Mouse (Mus musculus) layer of hippocampus, adult 18-20 months (tissue): ENCODE data around the gene Rpl18. TPM values are rescaled to one million over a fixed set of nuclear protein-coding genes. Genes with fewer than 3 reads are reported as not detected.

Experiments
- DNase-seq, 2 experiments: peaks; one replicate each; pipeline ENCODE4 v3.0.0; 2022; ENCODE audit warnings: low spot score in 2 of 2
- long read RNA-seq: library from polyadenylated mRNA; stranded (forward); transcript quantifications from one replicate; pipeline ENCODE4 v2.0.0, GENCODE M21; 2021
- total RNA-seq, 2 experiments: library from RNA; stranded (reverse); gene quantifications; 2 replicates each; pipeline ENCODE4 v1.2.3; 2021

Gene Rpl18
- 100 to 1,000 TPM; 359 to 364 TPM for total RNA-seq
- long read RNA-seq, transcript Rpl18-202 (6 exons, 1,027 nt): minor isoform, 5 of 34 reads
- long read RNA-seq, transcript Rpl18-201 (6 exons, 679 nt): major isoform, 23 of 34 reads
- long read RNA-seq, partial matches to known transcripts: 4 of 34 reads
- long read RNA-seq, other reads (novel, unspliced or antisense): 1 of 34 reads

DNA sequence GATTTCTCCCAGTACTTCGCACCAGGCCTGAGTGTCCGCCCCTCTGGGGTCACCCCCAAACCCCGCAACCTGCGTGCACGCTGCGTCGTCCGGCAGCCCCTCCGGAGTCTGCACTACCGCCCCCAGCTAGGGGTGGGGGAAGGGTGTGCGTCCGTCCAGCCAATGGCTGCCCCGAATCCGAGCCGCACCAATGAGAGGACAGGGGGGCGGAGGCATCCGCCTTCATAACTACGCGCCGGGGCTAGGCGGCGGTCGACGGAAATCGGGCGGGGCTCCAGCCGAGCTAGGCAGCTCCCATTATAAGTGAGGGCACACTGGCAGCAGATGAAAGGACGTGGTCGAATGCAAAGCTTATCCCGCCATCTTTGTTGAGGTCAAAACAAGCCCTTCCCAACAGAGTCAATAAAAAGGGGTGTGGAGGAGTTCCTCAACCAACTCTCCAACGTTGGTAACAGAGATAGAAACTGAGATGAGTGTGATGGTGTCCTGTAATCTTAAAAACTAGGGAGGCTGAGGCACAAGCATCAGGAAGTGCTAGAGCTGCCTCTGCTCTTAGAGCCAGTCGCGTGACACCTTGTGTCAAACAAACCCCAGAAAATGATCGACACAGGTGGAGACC is at the start of gene Rpl18:
TSS of gene Rpl18 (plus strand) at position 368 of the 619 bp plus-strand sequence.
- peak; percentile 98 for DNase-seq

DNA sequence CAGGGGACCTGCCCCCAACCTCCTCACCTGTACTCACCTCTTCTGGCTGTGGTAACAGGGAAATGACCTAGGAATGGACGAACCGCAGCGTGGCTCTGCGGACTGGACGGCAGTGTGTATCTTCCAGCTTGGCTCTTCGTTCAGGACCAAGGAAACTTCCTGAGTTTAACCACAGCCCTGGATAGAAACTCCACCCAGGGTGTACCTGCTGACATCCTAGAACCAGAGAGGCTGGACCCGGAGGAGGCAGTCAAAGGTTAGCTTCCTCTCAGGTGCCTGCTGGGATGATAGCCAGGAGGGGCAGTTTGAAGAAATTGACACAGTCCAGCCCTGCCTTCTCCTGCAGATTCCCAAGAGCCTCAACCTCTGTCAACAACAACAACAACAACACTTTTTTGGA is 49.1 kb upstream of the Rpl18 start, which contains the start of gene Fut2:
TSS of gene Fut2 (minus strand) at position 234 of the 400 bp plus-strand sequence.
- DNase-seq: no peak

DNA sequence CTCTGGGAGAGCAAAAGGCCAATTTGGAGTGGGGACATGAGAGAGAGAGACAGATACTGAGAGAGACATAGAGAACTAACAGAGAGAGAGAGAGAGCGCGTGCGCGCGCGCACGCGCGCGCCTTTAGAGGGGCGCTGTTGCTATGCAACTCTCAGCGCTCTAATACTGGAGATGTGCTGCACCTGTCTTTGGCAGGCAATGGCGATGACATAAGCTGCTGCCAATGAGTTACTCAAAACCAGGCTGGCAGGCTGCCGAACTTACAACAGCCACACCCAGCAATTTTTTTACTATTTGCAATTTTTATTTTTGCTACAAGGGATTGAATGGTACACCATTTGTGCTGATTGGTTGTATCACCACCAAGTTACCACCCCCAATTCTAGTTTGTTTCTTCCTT is 47.5 kb upstream of the Rpl18 start:
- DNase-seq: peak in 1 of 2 experiments; percentile 67

DNA sequence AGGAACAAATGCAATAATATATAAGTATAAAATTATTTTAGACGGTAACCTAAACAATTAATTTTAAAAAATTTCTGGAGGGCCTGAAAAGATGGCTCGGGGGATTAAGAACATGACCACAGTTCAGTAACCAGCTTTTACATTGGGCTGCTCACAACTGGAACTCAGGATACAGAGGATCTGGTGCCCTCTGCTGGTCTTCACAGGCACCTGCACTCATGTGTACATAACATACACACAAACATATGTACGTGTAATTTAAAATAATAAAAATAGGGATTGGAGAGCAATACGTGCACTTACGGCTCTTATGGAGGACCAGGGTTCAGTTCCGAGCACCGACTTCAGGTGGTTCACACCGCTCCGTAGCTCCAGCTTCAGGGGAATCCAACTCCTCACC is 46.3 kb upstream of the Rpl18 start:
- DNase-seq: no peak

DNA sequence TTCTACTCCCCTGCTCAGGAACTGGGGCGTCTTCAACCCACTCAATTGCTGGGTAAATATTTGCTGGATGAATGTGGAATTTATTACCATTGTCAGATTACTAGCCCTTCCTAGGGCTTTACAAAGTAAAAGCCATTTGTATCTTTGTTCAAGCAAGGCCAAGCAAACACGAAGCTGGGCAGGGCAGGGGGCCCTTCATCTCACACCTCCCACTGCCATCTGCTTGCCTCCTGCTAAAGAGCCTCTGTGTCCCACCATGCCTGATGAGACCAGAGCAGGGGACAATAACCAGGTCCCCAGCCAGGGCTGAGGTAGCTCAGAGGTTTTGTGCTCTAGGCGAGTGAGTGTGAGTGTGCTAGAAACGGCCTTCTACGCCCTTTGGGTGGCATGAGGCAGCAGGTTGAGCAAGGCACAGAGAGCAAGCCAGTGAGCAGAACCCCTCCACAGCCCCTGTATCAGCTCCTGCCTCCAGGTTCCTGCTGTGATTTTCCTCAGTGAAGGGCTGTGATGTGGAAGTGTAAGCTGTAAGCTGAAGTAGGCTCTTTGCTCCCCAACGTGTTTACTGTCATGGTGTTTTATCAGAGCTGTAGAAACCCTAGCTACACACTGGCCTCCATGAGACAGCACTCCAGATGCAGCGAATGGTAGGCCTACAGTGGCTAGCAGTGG is 37.5 kb upstream of the Rpl18 start:
- no peak for DNase-seq

DNA sequence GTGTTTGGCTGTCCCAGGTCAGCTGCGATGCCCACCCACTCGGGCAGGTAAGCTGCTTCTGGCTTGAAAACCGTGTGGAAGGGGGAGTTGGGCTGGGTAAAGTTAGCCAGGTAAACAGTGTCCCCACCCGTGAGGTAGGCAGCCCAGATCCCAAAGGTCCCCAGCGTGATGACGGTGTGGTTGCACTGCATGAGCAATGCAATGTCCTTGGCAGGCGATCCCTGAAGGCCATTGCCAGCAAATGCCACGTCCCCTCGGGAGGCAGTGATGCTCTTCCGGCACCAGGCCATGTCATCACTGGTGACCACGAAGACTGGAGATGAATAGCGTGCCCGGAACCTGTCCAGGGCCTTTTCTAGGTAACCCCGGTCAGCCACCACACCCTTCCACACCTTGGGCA is 36.7 kb upstream of the Rpl18 start:
- no peak for DNase-seq

DNA sequence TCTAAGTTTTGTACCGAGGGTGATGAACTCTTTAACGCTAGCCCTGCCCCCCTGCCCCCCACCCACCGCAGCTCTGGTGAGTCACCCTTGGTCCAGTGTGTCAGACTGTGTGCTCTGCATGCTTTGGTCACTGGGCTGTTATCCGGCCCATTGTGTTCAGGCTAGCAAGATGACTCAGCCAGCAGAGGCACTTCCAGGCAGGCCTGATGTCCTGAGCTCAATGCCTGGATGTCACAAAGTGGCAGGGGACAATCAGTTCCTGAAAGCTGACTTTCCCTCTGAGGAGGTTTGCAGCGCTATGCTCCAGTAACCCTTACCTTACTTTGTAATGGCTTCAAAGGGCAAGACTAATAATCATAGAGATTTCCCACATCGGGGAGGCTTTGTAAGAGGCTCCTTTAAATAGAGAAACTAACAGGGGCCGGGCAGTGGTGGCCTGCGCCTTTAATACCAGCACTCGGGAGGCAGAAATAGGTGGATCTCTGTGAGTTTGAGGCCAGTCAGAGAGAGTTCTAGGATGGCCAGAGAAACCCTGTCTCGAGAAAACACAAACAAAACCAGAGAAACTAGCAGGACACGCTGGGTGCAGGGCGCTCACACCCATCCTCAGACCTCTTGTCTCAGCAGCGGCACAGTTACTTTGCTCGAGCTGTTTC is 35.2 kb upstream of the Rpl18 start:
- DNase-seq: no peak

DNA sequence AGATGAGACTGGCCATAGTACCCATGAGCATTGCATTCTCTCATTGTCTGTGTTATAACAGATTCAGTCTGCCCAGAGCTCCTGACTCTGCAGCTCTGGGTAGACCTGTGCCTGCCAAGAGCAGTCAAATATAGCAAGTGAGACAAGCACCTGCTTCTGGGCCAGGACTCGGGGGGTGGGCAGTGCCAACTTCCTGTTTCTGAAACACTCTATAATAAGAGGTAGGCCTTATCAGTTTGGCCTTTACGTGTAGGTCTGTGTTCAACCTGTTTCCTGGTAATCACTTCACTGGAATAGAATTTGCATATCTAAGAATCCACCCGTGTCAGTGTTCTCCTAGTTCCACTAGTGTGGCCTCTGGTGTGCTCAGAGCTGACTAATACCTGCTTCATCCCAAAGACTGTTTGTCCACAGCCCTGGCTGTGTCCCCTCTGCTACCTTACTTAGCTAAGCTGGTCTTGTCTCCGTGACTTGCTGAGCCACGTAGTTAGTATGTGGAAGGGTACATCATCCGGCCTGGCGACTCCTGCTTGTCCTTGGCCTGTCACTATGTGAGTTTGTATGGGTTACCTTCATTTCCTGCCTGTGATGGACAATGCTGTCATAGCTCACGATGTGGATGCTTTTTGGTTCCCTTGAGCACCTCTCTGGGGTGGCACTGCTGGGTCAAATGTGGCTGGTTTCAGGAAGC is 34.1 kb upstream of the Rpl18 start:
- DNase-seq: no peak

DNA sequence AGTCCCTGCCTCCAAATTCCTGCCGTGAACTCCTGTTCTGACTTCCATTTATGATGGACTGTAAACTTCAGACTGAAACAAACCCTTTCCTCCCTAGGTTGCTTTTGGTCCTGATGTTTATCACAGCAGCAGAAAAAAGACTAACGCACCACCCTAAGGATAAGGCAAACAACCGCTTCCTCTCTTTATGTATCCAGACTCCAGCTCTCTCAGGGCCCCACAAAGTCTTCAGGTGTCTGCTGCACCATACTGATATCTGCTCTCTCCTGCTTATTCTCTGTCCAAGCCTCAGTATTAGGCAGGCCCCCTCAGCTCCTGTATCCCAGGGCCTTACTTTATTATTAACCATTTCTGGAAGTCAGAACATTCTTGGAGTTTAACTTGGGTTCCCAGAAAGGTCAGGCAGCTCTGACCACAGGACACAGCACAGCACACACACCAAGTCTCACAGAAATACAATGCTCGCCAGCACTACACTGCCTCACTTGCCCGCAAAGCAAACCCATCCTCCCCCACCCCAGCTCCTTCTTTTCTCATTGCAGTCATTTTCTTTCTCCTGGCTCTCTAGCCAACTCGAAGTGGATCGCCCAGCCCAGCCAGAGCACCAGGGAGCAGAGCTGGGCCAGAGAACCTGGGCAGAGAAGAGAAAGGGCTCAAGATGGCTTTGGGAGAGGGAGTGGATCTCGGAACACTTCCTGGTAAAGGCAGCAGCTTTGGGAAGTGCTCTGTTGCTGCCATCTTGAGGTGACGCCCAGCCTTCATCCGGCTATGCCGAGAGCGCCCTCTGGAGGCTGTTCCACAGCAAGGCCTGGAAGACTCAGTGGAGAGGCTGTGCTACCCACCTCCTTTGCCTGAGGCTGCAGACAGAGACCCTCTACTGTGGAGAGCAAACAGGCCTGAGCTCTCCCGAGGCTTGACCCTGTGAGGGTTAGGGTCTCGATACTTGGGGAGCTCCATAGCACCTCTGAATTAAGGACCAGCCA is 32.8 kb upstream of the Rpl18 start:
- DNase-seq: peak; percentile 80 to 90

DNA sequence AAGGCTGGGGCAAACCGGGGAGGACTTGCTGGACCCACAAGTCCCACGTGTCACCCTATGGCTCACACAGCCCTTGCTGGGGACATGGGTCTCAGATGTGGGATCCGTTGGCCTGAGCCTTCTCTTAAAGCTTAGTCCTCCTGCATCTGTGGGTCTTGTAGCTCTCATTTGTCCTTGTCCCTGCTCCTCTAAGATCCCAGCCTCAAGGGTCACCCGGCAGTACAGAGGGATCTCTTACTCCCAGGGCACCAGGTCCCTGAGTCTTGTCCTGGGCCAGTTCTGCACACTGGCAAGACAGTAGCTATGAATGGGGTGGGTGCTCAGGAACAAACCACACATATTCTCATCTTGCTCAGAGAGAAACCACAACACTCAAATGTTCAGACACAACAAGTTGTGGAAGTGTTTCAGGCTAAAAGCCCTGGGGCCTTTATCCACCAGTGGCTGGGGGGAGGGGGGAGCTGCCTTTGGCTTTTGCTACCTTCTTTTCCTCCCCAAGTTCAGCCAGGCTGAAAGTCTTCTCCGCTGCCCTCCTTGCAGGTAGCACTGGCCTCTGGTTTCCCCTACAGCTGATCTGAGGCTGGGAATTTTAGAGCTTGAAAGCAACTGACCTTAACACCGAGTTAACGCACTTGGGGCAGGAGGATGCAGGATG is 31.7 kb upstream of the Rpl18 start, which contains the start of gene Ntn5:
TSS of gene Ntn5 (plus strand) at position 627 of the 655 bp plus-strand sequence.
- no peak for DNase-seq

DNA sequence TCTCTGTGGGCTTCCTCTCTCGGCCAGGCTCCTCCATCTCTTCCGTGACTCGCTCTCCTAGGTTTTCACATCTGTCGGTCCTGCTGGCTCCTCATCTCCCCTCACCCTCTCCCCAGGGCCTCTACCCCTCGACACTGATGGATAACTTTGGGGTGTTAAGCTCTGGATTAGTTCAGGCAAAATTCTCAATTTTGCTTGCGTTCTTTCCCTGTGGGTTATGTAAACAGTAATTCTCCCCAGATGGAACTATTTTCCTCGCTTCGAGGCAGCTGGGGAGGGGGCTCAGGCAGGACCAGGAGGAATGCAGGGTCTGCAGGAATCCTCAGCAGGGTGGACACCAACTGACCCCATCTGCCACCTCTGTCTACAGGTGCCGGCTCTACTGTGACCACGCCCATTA is 29.4 kb upstream of the Rpl18 start:
- DNase-seq: no peak

DNA sequence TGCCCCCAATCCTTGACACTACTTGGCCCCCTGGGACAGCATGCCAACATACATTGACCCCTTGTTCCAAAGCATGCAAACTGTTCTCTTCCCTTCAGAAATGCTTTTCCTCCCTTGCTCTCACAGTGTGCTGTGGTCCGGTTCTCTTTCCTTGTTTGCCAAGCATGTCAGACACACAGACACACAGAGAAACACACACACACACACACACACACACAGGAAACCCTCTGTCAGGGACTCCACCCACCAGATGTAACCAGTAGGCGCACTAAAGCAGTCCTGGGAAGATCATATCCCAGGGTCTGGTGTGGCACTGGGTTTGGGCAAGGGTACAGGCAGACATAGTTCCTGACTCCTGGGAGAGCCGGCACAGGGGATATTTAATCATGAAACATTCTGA is 28.4 kb upstream of the Rpl18 start:
- DNase-seq: no peak

DNA sequence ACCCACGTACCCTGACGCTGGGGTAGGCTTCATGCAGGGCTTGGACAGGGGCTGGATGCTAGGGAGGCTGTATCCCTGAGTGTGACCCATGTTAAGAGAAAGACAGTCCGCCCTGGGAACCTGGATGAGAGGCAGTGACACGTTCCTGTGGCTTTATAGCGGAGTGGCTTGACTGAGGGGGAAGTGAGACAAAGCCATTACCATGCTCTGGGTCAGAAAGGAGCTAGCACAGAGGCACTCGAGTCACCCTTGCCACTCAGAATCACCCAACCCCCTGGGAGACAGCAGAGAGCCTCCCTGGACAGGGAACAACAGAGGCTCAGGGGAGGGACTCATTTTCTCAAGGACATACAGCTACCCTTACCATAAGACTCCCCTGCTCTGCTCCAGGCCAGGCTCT is 26.2 kb upstream of the Rpl18 start:
- no peak for DNase-seq

DNA sequence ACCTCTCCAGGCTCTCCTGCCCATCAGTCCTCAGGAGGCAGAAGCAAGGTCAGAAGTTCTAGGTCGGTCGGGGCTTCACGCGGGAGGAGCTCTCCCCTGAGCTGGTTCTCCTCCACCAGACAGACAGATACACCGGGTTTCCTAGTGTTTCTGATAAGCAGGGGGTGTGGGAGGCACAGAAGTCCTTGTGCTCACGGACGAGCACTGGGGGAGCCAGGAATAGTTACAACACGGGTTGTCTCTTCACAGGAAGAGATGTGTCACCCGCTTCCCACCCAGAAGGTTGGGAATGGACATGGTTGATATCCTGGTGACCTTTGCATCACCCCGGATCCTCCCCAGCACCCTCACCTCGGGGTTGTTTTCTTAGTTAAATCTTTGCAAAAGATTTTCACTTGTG is 25.5 kb upstream of the Rpl18 start:
- no peak for DNase-seq

DNA sequence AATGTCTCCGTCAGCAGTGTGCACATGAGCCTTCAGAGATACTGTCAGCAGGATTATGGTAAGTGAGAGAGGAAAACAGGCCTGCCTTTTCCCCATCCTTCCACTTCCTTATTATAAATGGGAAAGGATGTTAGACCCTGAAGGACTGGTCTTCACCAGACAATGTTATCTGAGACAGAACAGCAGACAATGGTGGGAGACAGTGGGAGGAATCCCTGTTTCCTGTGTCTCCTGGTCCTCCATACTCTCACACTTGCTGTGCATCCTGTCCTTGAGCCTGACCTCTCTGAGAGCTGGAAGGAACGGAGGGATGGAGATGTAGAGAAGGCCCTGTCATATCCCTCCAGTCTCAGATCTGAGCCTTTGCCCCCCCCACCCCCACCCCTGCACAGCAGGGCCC is 22.9 kb upstream of the Rpl18 start:
- DNase-seq: no peak

DNA sequence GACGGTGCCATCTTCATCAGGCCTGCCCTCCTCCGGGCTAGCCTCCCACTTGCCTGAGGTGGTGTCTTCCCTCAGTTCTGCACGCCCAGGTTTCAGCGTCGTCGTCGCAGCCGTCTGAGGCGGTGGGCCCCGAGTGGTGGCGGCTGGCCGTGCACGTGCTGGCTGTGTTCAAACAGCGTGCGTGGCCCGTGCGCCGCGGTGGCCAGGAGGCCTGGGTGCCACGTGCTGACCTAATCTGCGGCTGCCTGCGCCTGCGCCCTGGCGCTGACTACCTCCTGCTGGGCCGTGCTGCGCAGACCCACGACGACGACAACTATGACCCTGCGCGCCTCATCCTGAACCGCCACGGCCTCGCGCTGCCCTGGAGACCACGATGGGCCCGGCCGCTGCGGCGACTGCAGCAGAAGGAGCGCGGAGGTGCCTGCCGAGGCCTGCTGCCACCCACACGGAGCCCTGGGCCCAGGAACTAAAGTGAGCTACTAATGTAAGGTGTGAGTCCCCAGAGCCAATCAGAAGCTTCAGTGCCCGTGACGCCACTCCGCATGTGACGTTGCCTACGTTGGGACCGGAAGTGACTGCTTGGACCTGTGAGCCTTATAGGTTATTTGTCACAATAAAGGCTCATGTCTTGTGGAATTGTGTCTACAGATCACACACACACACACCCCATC is 21.2 kb upstream of the Rpl18 start, which contains the start of gene Sec1:
TSS of gene Sec1 (minus strand) at position 482 of the 671 bp plus-strand sequence.
- DNase-seq: no peak

DNA sequence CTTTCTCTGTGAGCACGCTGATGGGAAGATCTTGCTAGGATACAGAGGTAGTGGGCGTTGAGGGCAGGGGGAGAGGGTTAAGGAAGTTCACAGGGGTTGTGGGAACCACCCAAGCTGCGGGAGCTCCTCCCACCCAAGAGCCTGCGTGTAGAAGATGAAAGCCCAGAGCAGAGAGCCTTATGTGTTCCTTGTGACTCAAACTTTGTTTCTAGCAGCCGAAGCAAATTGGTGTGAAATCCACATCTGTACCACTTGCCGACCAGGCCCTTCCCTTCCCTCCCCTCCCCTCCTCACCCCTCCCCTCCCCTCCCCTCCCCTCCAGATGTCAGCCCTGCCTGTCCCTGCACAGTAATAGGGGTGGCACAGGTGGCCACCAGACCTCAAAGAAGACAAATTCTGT is 20.2 kb upstream of the Rpl18 start:
- no peak for DNase-seq

DNA sequence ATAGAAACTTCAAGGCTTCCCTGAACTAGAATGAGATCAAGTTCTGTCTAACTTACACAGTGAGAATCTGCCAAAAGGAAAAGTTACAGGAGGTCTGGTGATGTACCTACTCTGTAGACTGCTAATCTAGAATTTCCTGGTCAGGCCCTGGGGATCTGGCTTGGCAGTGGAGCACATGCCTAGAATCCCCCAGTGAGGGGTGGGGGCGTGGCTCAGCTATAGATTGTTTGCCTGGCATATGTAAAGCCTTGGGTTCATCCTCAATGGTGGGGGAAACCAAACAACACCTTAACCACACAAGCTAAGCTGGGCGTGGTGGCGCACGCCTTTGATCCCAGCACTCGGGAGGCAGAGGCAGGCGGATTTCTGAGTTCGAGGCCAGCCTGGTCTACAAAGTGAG is 17.4 kb upstream of the Rpl18 start:
- no peak for DNase-seq

DNA sequence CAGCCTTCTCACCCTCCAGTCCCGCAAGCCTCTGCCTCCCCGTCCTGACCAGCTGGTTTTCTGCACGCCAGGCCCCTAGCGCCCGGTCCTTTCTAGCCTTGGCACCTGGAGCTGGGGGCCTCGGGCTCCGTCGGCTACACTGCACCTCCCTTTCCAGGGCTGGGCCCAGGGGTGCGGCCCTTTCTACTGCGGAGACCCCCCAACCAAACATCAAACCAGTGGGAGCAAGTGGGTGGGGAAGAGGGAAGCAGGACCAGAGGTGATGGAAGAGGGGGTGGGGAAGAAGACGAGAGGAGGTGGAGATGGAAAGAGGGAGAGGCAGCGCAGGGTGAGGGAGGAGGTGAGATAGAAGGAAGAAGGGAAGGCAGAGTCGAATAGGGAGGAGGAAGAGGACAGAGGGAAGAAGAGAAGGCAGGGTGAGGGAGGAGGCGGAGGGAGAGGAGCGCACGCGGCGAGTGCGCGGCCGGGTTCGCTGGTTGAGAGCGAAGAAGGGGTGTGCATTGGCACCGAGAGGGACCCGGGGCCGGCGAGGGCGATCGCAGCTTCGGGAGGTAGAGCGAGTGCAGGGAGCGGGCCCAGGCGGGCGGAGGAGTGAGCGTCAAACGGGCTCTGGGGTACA is 15.6 kb upstream of the Rpl18 start, which contains the start of gene Car11:
TSS of gene Car11 (plus strand) at position 321 of the 619 bp plus-strand sequence.
- no peak for DNase-seq
